Mouse (Mus musculus) kidney, adult 2 months (tissue): ENCODE data around the gene Cdcp2.

ENCODE experiments used
- CTCF ChIP-seq: fragments of 200-500 bp; conservative IDR thresholded peaks from 2 replicates; pipeline ENCODE4 v1.5.1; 2011; ENCODE audit warnings: low read depth, mild to moderate bottlenecking, control low read depth, low read length, moderate library complexity, mixed read lengths; ENCODE audit not compliant: insufficient read depth, insufficient read length
- POLR2A ChIP-seq: fragments of 200-500 bp; IDR thresholded peaks from one replicate; pipeline ENCODE4 v1.6.1; 2011; ENCODE audit warnings: low read depth, low read length, control low read depth

DNA sequence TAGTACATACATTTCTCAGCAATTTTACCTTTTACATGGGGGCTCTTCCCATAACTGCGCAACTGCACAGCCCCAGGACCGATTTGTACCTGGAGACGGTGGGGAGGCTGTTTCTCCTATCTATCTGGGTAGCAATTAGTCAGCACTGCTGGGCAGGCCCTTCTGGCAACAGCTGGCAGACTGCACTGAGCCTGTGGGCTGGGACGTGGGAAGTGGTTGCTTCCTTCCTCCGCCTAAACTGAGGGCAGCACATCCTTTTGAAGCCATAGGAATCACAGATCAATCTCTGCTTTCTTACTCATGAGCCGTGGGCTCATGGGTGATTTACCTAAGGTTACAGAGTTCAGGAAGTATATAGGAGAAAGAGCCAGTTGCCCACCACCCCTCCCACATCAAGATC lies 37.9 kb upstream of the Cdcp2 start:
- TF ChIP-seq CTCF (no peak), POLR2A (no peak)
